Mouse (Mus musculus): ENCODE results near the gene Serpina1b. TPM values are rescaled to one million over a fixed set of nuclear protein-coding genes. Genes with fewer than 3 reads are reported as not detected.
"Not testable (repeated sequence)": the region's sequence is repeated elsewhere in the genome, so short reads cannot be mapped to it uniquely, and the experiment has no call there.

Serpina1b gene
- polyA plus RNA-seq (2015; fragmentation: Nextera tagmentation; extraction: Ambion mirVana), result 0.19 TPM in 1 of 2 replicates, not detected in the other

- H3K4me2 ChIP-seq (replicated peaks); H3K27me3 ChIP-seq; H3K27ac ChIP-seq (replicated peaks); H3K9me3 ChIP-seq (replicated peaks); H3K9ac ChIP-seq; H3K36me3 ChIP-seq; H3K4me1 ChIP-seq; H3K4me3 ChIP-seq (replicated peaks); ATAC-seq (ENCODE audit: insufficient number of reproducible peaks, low FRiP score, low TSS enrichment, low read depth): not testable (repeated sequence)
- WGBS, result 79% methylated on average over 4 of the region's 4 CpGs
Measured at GRCm38 (mm10) chr12:103830273-103830672, at the start of gene Serpina1b. Gene Serpina1b (minus strand): TSS chr12:103830373.

GRCm38 (mm10) chr12:103866873-103867272, 36.7 kb upstream of the Serpina1b start:
- ATAC-seq (ENCODE audit: insufficient number of reproducible peaks, low FRiP score, low TSS enrichment, low read depth); H3K4me2 ChIP-seq (replicated peaks); H3K36me3 ChIP-seq; H3K9me3 ChIP-seq (replicated peaks); H3K4me1 ChIP-seq; H3K9ac ChIP-seq; H3K4me3 ChIP-seq (replicated peaks); H3K27ac ChIP-seq (replicated peaks); H3K27me3 ChIP-seq: not testable (repeated sequence)
- WGBS, result 84% methylated on average over 1 of the region's 1 CpGs

GRCm38 (mm10) chr12:103863101-103863974, 33.2 kb upstream of the Serpina1b start, which contains the start of gene Serpina1a:
Gene Serpina1a (minus strand): TSS chr12:103863562.
- not testable (repeated sequence) for H3K9ac ChIP-seq; H3K27ac ChIP-seq (replicated peaks); H3K36me3 ChIP-seq; H3K9me3 ChIP-seq (replicated peaks); H3K4me2 ChIP-seq (replicated peaks); H3K27me3 ChIP-seq; H3K4me3 ChIP-seq (replicated peaks); H3K4me1 ChIP-seq; ATAC-seq (ENCODE audit: insufficient number of reproducible peaks, low FRiP score, low TSS enrichment, low read depth)
- WGBS, result 78% methylated on average over 9 of the region's 9 CpGs

- no peak overlapping the region for H3K27ac ChIP-seq (replicated peaks)
- no peaks in the 10 kb centered on the region for H3K9me3 ChIP-seq (replicated peaks)
- no peak overlapping the region for H3K9ac ChIP-seq
- no peak overlapping the region for H3K4me3 ChIP-seq (replicated peaks)
- no peak for ATAC-seq (ENCODE audit: insufficient number of reproducible peaks, low FRiP score, low TSS enrichment, low read depth)
- H3K36me3 ChIP-seq, result no peaks in the 10 kb centered on the region
- H3K4me2 ChIP-seq (replicated peaks), result no peak overlapping the region
- WGBS, result 65% methylated on average over 3 of the region's 3 CpGs
- no peaks in the 10 kb centered on the region for H3K27me3 ChIP-seq
- no peaks in the 10 kb centered on the region for H3K4me1 ChIP-seq
Measured at GRCm38 (mm10) chr12:103860976-103861375, 30.8 kb upstream of the Serpina1b start.

GRCm38 (mm10) chr12:103860571-103860970, 30.4 kb upstream of the Serpina1b start:
- ATAC-seq (ENCODE audit: insufficient number of reproducible peaks, low FRiP score, low TSS enrichment, low read depth); H3K4me3 ChIP-seq (replicated peaks); H3K9ac ChIP-seq; H3K9me3 ChIP-seq (replicated peaks); H3K27ac ChIP-seq (replicated peaks); H3K36me3 ChIP-seq; H3K4me1 ChIP-seq; H3K27me3 ChIP-seq; H3K4me2 ChIP-seq (replicated peaks): not testable (repeated sequence)
- 78% methylated on average over 3 of the region's 4 CpGs for WGBS

GRCm38 (mm10) chr12:103859584-103859983, 29.4 kb upstream of the Serpina1b start:
- not testable (repeated sequence) for H3K9ac ChIP-seq; H3K9me3 ChIP-seq (replicated peaks); ATAC-seq (ENCODE audit: insufficient number of reproducible peaks, low FRiP score, low TSS enrichment, low read depth); H3K4me3 ChIP-seq (replicated peaks); H3K27ac ChIP-seq (replicated peaks); H3K27me3 ChIP-seq; H3K36me3 ChIP-seq; H3K4me1 ChIP-seq; H3K4me2 ChIP-seq (replicated peaks)
- 60% methylated on average over 3 of the region's 3 CpGs for WGBS

- H3K9ac ChIP-seq; ATAC-seq (ENCODE audit: insufficient number of reproducible peaks, low FRiP score, low TSS enrichment, low read depth); H3K4me1 ChIP-seq; H3K4me2 ChIP-seq (replicated peaks); H3K27me3 ChIP-seq; H3K9me3 ChIP-seq (replicated peaks); H3K4me3 ChIP-seq (replicated peaks); H3K27ac ChIP-seq (replicated peaks); H3K36me3 ChIP-seq: not testable (repeated sequence)
- 86% methylated on average over 2 of the region's 2 CpGs for WGBS
Measured at GRCm38 (mm10) chr12:103853032-103853431, 22.9 kb upstream of the Serpina1b start.

GRCm38 (mm10) chr12:103827661-103828372, 2.4 kb downstream of the Serpina1b start:
- H3K4me3 ChIP-seq (replicated peaks); H3K27me3 ChIP-seq; H3K4me1 ChIP-seq; H3K27ac ChIP-seq (replicated peaks); H3K9ac ChIP-seq; ATAC-seq (ENCODE audit: insufficient number of reproducible peaks, low FRiP score, low TSS enrichment, low read depth); H3K9me3 ChIP-seq (replicated peaks); H3K36me3 ChIP-seq; H3K4me2 ChIP-seq (replicated peaks): not testable (repeated sequence)
- WGBS, result 82% methylated on average over 6 of the region's 6 CpGs

- H3K4me1 ChIP-seq; H3K9ac ChIP-seq; H3K4me2 ChIP-seq (replicated peaks); H3K36me3 ChIP-seq; H3K9me3 ChIP-seq (replicated peaks); H3K4me3 ChIP-seq (replicated peaks); H3K27me3 ChIP-seq; H3K27ac ChIP-seq (replicated peaks); ATAC-seq (ENCODE audit: insufficient number of reproducible peaks, low FRiP score, low TSS enrichment, low read depth): not testable (repeated sequence)
- WGBS, result 69% methylated on average over 5 of the region's 5 CpGs
Measured at GRCm38 (mm10) chr12:103823826-103824225, 6.3 kb downstream of the Serpina1b start.

GRCm38 (mm10) chr12:103773246-103773851, 56.8 kb downstream of the Serpina1b start, which contains the start of gene Serpina1d:
Gene Serpina1d (minus strand): TSS chr12:103773592.
- H3K4me1 ChIP-seq; H3K9ac ChIP-seq; H3K9me3 ChIP-seq (replicated peaks); H3K27me3 ChIP-seq; ATAC-seq (ENCODE audit: insufficient number of reproducible peaks, low FRiP score, low TSS enrichment, low read depth); H3K4me2 ChIP-seq (replicated peaks); H3K4me3 ChIP-seq (replicated peaks); H3K27ac ChIP-seq (replicated peaks); H3K36me3 ChIP-seq: not testable (repeated sequence)
- 81% methylated on average over 6 of the region's 6 CpGs for WGBS

- H3K27ac ChIP-seq (replicated peaks); H3K9me3 ChIP-seq (replicated peaks); H3K4me1 ChIP-seq; H3K4me3 ChIP-seq (replicated peaks); H3K36me3 ChIP-seq; H3K9ac ChIP-seq; H3K4me2 ChIP-seq (replicated peaks); H3K27me3 ChIP-seq; ATAC-seq (ENCODE audit: insufficient number of reproducible peaks, low FRiP score, low TSS enrichment, low read depth): not testable (repeated sequence)
- 67% methylated on average over 1 of the region's 1 CpGs for WGBS
Measured at GRCm38 (mm10) chr12:103770597-103770996, 59.6 kb downstream of the Serpina1b start.

Data from embryonic facial prominence, embryonic 15.5 days (tissue).